Mouse (Mus musculus) brain, embryonic 14.5 days (tissue): ENCODE measurements around the gene Rac3.
"Not testable (repeated sequence)": the region's sequence is repeated elsewhere in the genome, so short reads cannot be mapped to it uniquely, and the experiment has no call there.

Source experiments
- CTCF ChIP-seq: fragments of 200-500 bp; IDR thresholded peaks from 2 replicates; pipeline ENCODE4 v1.5.1; 2012; ENCODE audit warnings: inconsistent platforms, mild to moderate bottlenecking, moderate library complexity, borderline replicate concordance; ENCODE audit not compliant: insufficient read depth, insufficient read length; ENCODE audit errors: extremely low read depth
- POLR2A ChIP-seq: fragments of 200-500 bp; IDR thresholded peaks from 2 replicates; pipeline ENCODE4 v1.6.1; 2012; ENCODE audit warnings: mild to moderate bottlenecking, inconsistent platforms, borderline replicate concordance; ENCODE audit not compliant: poor library complexity, insufficient read depth, insufficient read length, severe bottlenecking; ENCODE audit errors: extremely low read depth

GRCm38 (mm10) chr11:120729432-120730050, 8.3 kb downstream of the Rac3 start:
- not testable (repeated sequence) for TF ChIP-seq CTCF, POLR2A
